Mouse (Mus musculus): ENCODE results near the gene Foxd4. TPM values are rescaled to one million over a fixed set of nuclear protein-coding genes. Genes with fewer than 3 reads are reported as not detected.

Gene Foxd4
- total and polyA plus RNA-seq, 3 experiments: 0.04 TPM; not detected in 2

GRCm38 (mm10) chr19:24897896-24898736 is 2.9 kb downstream of the Foxd4 start:
- no peaks in the 10 kb centered on the region for H3K4me1 ChIP-seq (ENCODE audit: control insufficient read depth in 1 of 2, insufficient read depth in 2 of 2, low read length in 2 of 2)
- TF ChIP-seq UBTF (IDR thresholded peaks at IDR 0.05; ENCODE audit: borderline replicate concordance, insufficient read depth, low read depth, low read length): no peak
- TF ChIP-seq NELFE (IDR thresholded peaks at IDR 0.05; ENCODE audit: low read depth, low read length): no peak
- TF ChIP-seq CHD1 (IDR thresholded peaks at IDR 0.05; ENCODE audit: low read depth, low read length): no peak
- TF ChIP-seq MXI1 (IDR thresholded peaks at IDR 0.05; ENCODE audit: low read depth, low read length): no peak
- TF ChIP-seq GABPA (IDR thresholded peaks at IDR 0.05; ENCODE audit: low read depth, low read length): no peak
- TF ChIP-seq TCF12 (IDR thresholded peaks at IDR 0.05; ENCODE audit: low read depth, low read length): no peak
- TF ChIP-seq ZNF384 (IDR thresholded peaks at IDR 0.05; ENCODE audit: low read depth, low read length): no peak
- H3K4me3 ChIP-seq (ENCODE audit: control insufficient read depth in 1 of 2, insufficient read depth in 1 of 2, low read depth in 2 of 2, low read length in 2 of 2): no peak overlapping the region
- H3K9ac ChIP-seq (ENCODE audit: control insufficient read depth, low read depth, low read length, poor library complexity, severe bottlenecking): no peak overlapping the region
- no peak for DNase-seq (ENCODE audit: low read depth, low spot score)
- H3K9me3 ChIP-seq (replicated peaks; ENCODE audit: insufficient read depth, low read length): no peaks in the 10 kb centered on the region
- no peaks in the 10 kb centered on the region for H3K79me2 ChIP-seq (ENCODE audit: control insufficient read depth, insufficient read depth, low read length, poor library complexity)
- H3K27ac ChIP-seq (ENCODE audit: control insufficient read depth, low read depth, low read length): no peak overlapping the region
- no peaks in the 10 kb centered on the region for H3K27me3 ChIP-seq (ENCODE audit: control insufficient read depth in 1 of 2, insufficient read depth in 2 of 2, low read length in 2 of 2)
- H3K36me3 ChIP-seq (ENCODE audit: control insufficient read depth in 1 of 2, insufficient read depth in 2 of 2, low read length in 2 of 2): no peaks in the 10 kb centered on the region

GRCm38 (mm10) chr19:24897006-24897895 is 3.7 kb downstream of the Foxd4 start:
- no peak for TF ChIP-seq RCOR1 (IDR thresholded peaks at IDR 0.05; ENCODE audit: low read depth, low read length)
- TF ChIP-seq USF1 (IDR thresholded peaks at IDR 0.05; ENCODE audit: low read depth, low read length): no peak
- no peak for TF ChIP-seq MEF2A (IDR thresholded peaks at IDR 0.05; ENCODE audit: extremely low read depth, insufficient replicate concordance, low read depth, low read length, poor library complexity, severe bottlenecking)
- no peak for TF ChIP-seq E2F4 (IDR thresholded peaks at IDR 0.05; ENCODE audit: borderline replicate concordance, low read depth, low read length)
- no peak for TF ChIP-seq ZMIZ1 (IDR thresholded peaks at IDR 0.05; ENCODE audit: low read depth, low read length)
- no peak for TF ChIP-seq MYB (IDR thresholded peaks at IDR 0.05; ENCODE audit: low read depth, low read length)
- TF ChIP-seq CHD2 (IDR thresholded peaks at IDR 0.05; ENCODE audit: low read length): no peak
- no peak for TF ChIP-seq POLR2AphosphoS5 (IDR thresholded peaks at IDR 0.05; ENCODE audit: borderline replicate concordance, low read depth, low read length)
- no peak for TF ChIP-seq CTCF (IDR thresholded peaks at IDR 0.05 in 2 of 3, conservative IDR thresholded peaks at IDR 0.05 in 1 of 3; ENCODE audit: control insufficient read depth in 1 of 3, insufficient read depth in 1 of 3, low read depth in 2 of 3, low read length in 3 of 3, poor library complexity in 1 of 3, severe bottlenecking in 1 of 3)
- TF ChIP-seq TCF12 (IDR thresholded peaks at IDR 0.05; ENCODE audit: low read depth, low read length): no peak
- TF ChIP-seq NRF1 (IDR thresholded peaks at IDR 0.05; ENCODE audit: insufficient read depth, low read depth, low read length, poor library complexity, severe bottlenecking): no peak
- TF ChIP-seq SIN3A (IDR thresholded peaks at IDR 0.05; ENCODE audit: low read length): no peak
- no peak for TF ChIP-seq MAZ (IDR thresholded peaks at IDR 0.05; ENCODE audit: low read depth, low read length)
- no peak for TF ChIP-seq USF2 (IDR thresholded peaks at IDR 0.05; ENCODE audit: borderline replicate concordance in 1 of 2, insufficient read depth in 1 of 2, low read depth in 1 of 2, low read length in 2 of 2)
- no peak for TF ChIP-seq MAFK (IDR thresholded peaks at IDR 0.05; ENCODE audit: borderline replicate concordance, low read depth, low read length)
- no peak for TF ChIP-seq JUND (IDR thresholded peaks at IDR 0.05; ENCODE audit: low read depth, low read length)
- no peak for TF ChIP-seq GABPA (IDR thresholded peaks at IDR 0.05; ENCODE audit: low read depth, low read length)
- DNase-seq (ENCODE audit: low read depth, low spot score): no peak
- H3K9me3 ChIP-seq (replicated peaks; ENCODE audit: insufficient read depth, low read length): no peaks in the 10 kb centered on the region
- H3K4me3 ChIP-seq (ENCODE audit: control insufficient read depth in 1 of 2, insufficient read depth in 1 of 2, low read depth in 2 of 2, low read length in 2 of 2): no peak overlapping the region
- no peaks in the 10 kb centered on the region for H3K4me1 ChIP-seq (ENCODE audit: control insufficient read depth in 1 of 2, insufficient read depth in 2 of 2, low read length in 2 of 2)
- H3K27me3 ChIP-seq (ENCODE audit: control insufficient read depth in 1 of 2, insufficient read depth in 2 of 2, low read length in 2 of 2): no peaks in the 10 kb centered on the region
- H3K36me3 ChIP-seq (ENCODE audit: control insufficient read depth in 1 of 2, insufficient read depth in 2 of 2, low read length in 2 of 2): no peaks in the 10 kb centered on the region
- H3K9ac ChIP-seq (ENCODE audit: control insufficient read depth, low read depth, low read length, poor library complexity, severe bottlenecking): no peak overlapping the region
- H3K27ac ChIP-seq (ENCODE audit: control insufficient read depth, low read depth, low read length): no peak overlapping the region
- no peaks in the 10 kb centered on the region for H3K79me2 ChIP-seq (ENCODE audit: control insufficient read depth, insufficient read depth, low read length, poor library complexity)
